Mouse (Mus musculus) kidney, embryonic 15.5 days (tissue): ENCODE results near the gene Tmem94. TPM values are rescaled to one million over a fixed set of nuclear protein-coding genes. Genes with fewer than 3 reads are reported as not detected.

Experiments
- ATAC-seq: fragments of 200-750 bp; cut with Nextera tagmentation; replicated peaks from 2 replicates; pipeline ENCODE4 v1.8.0; 2017; ENCODE audit warnings: moderate TSS enrichment; ENCODE audit not compliant: low FRiP score
- H3K27ac ChIP-seq: fragments of 300-500 bp; sonication (generic); 2 replicates; pipeline ENCODE4 v1.5.1; 2015; ENCODE audit warnings: mild to moderate bottlenecking, inconsistent platforms
- H3K27me3 ChIP-seq: fragments of 300-500 bp; sonication (generic); 2 replicates; pipeline ENCODE4 v1.6.1; 2015; ENCODE audit warnings: inconsistent platforms
- H3K36me3 ChIP-seq: fragments of 300-500 bp; sonication (generic); 2 replicates; pipeline ENCODE4 v1.6.1; 2015; ENCODE audit warnings: inconsistent platforms
- H3K4me1 ChIP-seq: fragments of 300-500 bp; sonication (generic); 2 replicates; pipeline ENCODE4 v1.6.1; 2015; ENCODE audit warnings: inconsistent platforms
- H3K4me2 ChIP-seq: fragments of 300-500 bp; sonication (generic); 2 replicates; pipeline ENCODE4 v1.6.1; 2015; ENCODE audit warnings: moderate library complexity, mild to moderate bottlenecking, inconsistent platforms
- H3K4me3 ChIP-seq: fragments of 300-500 bp; sonication (generic); replicated peaks from 2 replicates; pipeline ENCODE4 v1.5.1; 2015; ENCODE audit warnings: mild to moderate bottlenecking, inconsistent platforms
- H3K9ac ChIP-seq: fragments of 300-500 bp; sonication (generic); 2 replicates; pipeline ENCODE4 v1.6.1; 2015; ENCODE audit warnings: mild to moderate bottlenecking, inconsistent platforms
- H3K9me3 ChIP-seq: fragments of 300-500 bp; sonication (generic); replicated peaks from 2 replicates; pipeline ENCODE4 v1.6.1; 2016; ENCODE audit warnings: inconsistent platforms
- WGBS: fragments of 180-500 bp; shearing (Covaris S2); methylation state at CpG from one replicate; pipeline ENCODE4 v1.1.7; 2015; ENCODE audit warnings: mixed read lengths; 5-methylcytosine and 5-hydroxymethylcytosine counted together
- microRNA-seq: library from miRNA; unstranded; fragments of <30 nt; microRNA quantifications from one replicate; pipeline ENCODE4, GENCODE M21; 2016
- polyA plus RNA-seq: library from polyadenylated mRNA; unstranded; fragments of >200 nt; fragmentation: Nextera tagmentation; extraction: Ambion mirVana; gene quantifications from 2 replicates; pipeline ENCODE4 v1.2.1, GENCODE M21; 2015

The Tmem94 gene
- polyA plus RNA-seq, 1 experiment from 2014 or later, result 27.0 TPM

- Histone ChIP-seq H3K4me2 (no peak overlapping the region), H3K9ac (0 out of 2 replicates have a peak overlapping the region, but pooled peaks have one; percentile 22), H3K36me3 (peaks cover under 1% of the 10 kb centered on the region; the same call in 1 of the 2 replicates), H3K9me3 (no peaks in the 10 kb centered on the region), H3K27me3 (no peaks in the 10 kb centered on the region), H3K27ac (peak overlapping the region; percentile 49), H3K4me3 (no peak overlapping the region), H3K4me1 (peaks cover 83% of the 10 kb centered on the region)
- 76% methylated on average over 3 of the region's 3 CpGs for WGBS
- no peak for ATAC-seq
These were observed 74.5 kb downstream of the Tmem94 start for GRCm38 (mm10) chr11:115839732-115840131.

GRCm38 (mm10) chr11:115841044-115841443 lies 75.8 kb downstream of the Tmem94 start:
- 84% methylated on average over 6 of the region's 6 CpGs for WGBS
- Histone ChIP-seq H3K9ac (no peak overlapping the region), H3K36me3 (peaks cover 13% of the 10 kb centered on the region), H3K4me3 (no peak overlapping the region), H3K4me1 (peaks cover 77% of the 10 kb centered on the region), H3K27me3 (no peaks in the 10 kb centered on the region), H3K4me2 (no peak overlapping the region), H3K9me3 (0 out of 2 replicates have a peak, but pooled peaks cover 5% of the 10 kb centered on the region), H3K27ac (peak overlapping the region; percentile 93)
- no peak for ATAC-seq

DNA sequence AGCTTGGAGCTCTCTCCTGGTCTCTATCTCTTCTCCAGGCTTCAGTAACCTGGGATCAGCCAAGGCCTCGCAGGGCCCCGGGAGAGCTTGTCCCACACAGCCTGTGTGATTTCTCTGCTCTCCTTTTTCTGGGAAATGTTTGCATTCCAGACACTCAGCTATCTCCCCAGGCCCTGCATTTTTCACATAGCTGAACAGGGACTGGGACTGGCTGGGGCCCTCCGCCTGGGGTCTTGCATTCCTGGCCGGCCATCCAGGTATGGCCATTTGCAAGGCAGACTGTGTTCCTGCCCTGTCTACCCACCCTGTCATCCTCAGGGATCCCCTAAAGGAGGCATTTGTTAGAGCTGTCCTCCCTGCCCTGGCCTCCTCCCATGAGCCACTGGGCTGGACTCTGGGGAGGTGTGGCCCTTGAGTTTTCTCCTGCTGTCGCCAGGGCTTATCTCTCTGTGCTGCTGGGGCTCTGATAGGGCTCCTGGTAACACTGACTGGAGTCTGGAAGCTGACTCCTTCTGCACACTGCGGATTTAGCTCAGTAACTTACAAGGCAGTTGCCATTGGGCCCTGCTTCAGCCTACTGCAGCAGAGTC lies 76.8 kb downstream of the Tmem94 start:
- H3K36me3 ChIP-seq, result peaks cover 23% of the 10 kb centered on the region
- 26% methylated on average over 6 of the region's 6 CpGs for WGBS

GRCm38 (mm10) chr11:115843141-115843890 lies 78.1 kb downstream of the Tmem94 start:
- peaks cover 64% of the 10 kb centered on the region for H3K4me1 ChIP-seq
- H3K4me3 ChIP-seq, result no peak overlapping the region
- peak overlapping the region; percentile 35; the same call in 1 of the 2 replicates for H3K4me2 ChIP-seq
- H3K36me3 ChIP-seq, result peaks cover 34% of the 10 kb centered on the region
- 0 out of 2 replicates have a peak, but pooled peaks cover 5% of the 10 kb centered on the region for H3K9me3 ChIP-seq
- 83% methylated on average over 12 of the region's 14 CpGs for WGBS
- H3K9ac ChIP-seq, result no peak overlapping the region
- H3K27me3 ChIP-seq, result no peaks in the 10 kb centered on the region
- no peak for ATAC-seq
- peak overlapping the region; percentile 93 for H3K27ac ChIP-seq

More for the DNA sequence above, 76.8 kb downstream of the Tmem94 start:
- no peaks in the 10 kb centered on the region for H3K27me3 ChIP-seq
- peaks cover 67% of the 10 kb centered on the region for H3K4me1 ChIP-seq
- H3K4me3 ChIP-seq, result no peak overlapping the region
- peak overlapping the region; percentile 23; the same call in 1 of the 2 replicates for H3K9ac ChIP-seq
- H3K9me3 ChIP-seq, result 0 out of 2 replicates have a peak, but pooled peaks cover 5% of the 10 kb centered on the region
- H3K27ac ChIP-seq, result peak overlapping the region; percentile 93
- no peak overlapping the region for H3K4me2 ChIP-seq
- peak; percentile 10; the same call in 1 of the 2 replicates for ATAC-seq

DNA sequence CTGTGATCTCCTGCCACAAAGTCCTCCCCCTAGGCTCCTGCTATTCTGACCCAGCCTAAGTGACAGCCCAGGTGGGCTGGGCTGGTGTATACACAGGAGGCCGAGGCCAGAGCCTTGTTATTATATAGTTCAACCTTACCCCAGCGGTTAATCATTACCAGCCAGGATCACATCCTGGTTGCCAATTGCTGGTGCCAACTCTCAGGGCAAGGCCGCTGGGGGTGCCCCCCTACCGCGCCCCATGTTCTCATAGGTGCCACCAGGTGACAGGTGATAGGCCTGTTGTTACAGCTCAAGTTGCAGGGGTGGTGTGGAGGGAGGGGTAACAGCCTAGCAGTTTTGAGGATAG lies 78.6 kb downstream of the Tmem94 start:
- WGBS, result 70% methylated on average over 5 of the region's 5 CpGs
- Histone ChIP-seq H3K9me3 (0 out of 2 replicates have a peak, but pooled peaks cover 5% of the 10 kb centered on the region), H3K4me3 (no peak overlapping the region), H3K4me2 (peak overlapping the region; percentile 35), H3K4me1 (peaks cover 59% of the 10 kb centered on the region), H3K27me3 (no peaks in the 10 kb centered on the region), H3K9ac (no peak overlapping the region), H3K27ac (peak overlapping the region; percentile 93), H3K36me3 (peaks cover 40% of the 10 kb centered on the region)
- ATAC-seq, result peak; percentile 86

- WGBS, result 44% methylated on average over 8 of the region's 8 CpGs
- Histone ChIP-seq H3K36me3 (peaks cover 44% of the 10 kb centered on the region), H3K4me1 (peaks cover 55% of the 10 kb centered on the region), H3K27ac (peak overlapping the region; percentile 93), H3K9ac (no peak overlapping the region), H3K27me3 (no peaks in the 10 kb centered on the region), H3K4me2 (peak overlapping the region; percentile 35), H3K4me3 (no peak overlapping the region), H3K9me3 (0 out of 2 replicates have a peak, but pooled peaks cover 5% of the 10 kb centered on the region)
- peak; percentile 81 for ATAC-seq
These were observed 79.0 kb downstream of the Tmem94 start for GRCm38 (mm10) chr11:115844240-115844639.

- WGBS, result 92% methylated on average over 2 of the region's 2 CpGs
- ATAC-seq, result no peak
- H3K4me2 ChIP-seq, result no peak overlapping the region
- H3K9me3 ChIP-seq, result 0 out of 2 replicates have a peak, but pooled peaks cover 5% of the 10 kb centered on the region
- H3K4me1 ChIP-seq, result peaks cover 43% of the 10 kb centered on the region
- no peak overlapping the region for H3K9ac ChIP-seq
- H3K4me3 ChIP-seq, result no peak overlapping the region
- no peak overlapping the region for H3K27ac ChIP-seq
- no peaks in the 10 kb centered on the region for H3K27me3 ChIP-seq
- peaks cover 59% of the 10 kb centered on the region for H3K36me3 ChIP-seq
These were observed 80.6 kb downstream of the Tmem94 start for GRCm38 (mm10) chr11:115845819-115846218.

Small RNAs within 50 kb of the gene (microRNA-seq; reads per million reads assigned to microRNA genes)
- not detected for gene Mir5621

Other genes with a start within 250 kb of the Tmem94 start
- 1,007 and 1,133 TPM in 2 replicates for gene Sumo2, start 229.2 kb upstream of the Tmem94 start, polyA plus RNA-seq
- gene Nup85, start 201.0 kb upstream of the Tmem94 start, polyA plus RNA-seq, result 174 and 190 TPM in 2 replicates
- gene Mrps7, start 161.5 kb upstream of the Tmem94 start, polyA plus RNA-seq, result 102 and 103 TPM in 2 replicates
- 18.5 and 20.7 TPM in 2 replicates for gene Gga3, start 161.4 kb upstream of the Tmem94 start, polyA plus RNA-seq
- gene Mif4gd, start 152.5 kb upstream of the Tmem94 start, polyA plus RNA-seq, result 35.8 and 37.6 TPM in 2 replicates
- gene Slc25a19, start 137.1 kb upstream of the Tmem94 start, polyA plus RNA-seq, result 45.8 and 48.3 TPM in 2 replicates
- 92.0 and 98.4 TPM in 2 replicates for gene Grb2, start 56.8 kb upstream of the Tmem94 start, polyA plus RNA-seq
- gene Caskin2, start 48.2 kb downstream of the Tmem94 start, polyA plus RNA-seq, result 17.3 and 20.9 TPM in 2 replicates
- 37.3 and 39.8 TPM in 2 replicates for gene Tsen54, start 49.3 kb downstream of the Tmem94 start, polyA plus RNA-seq
- 39.1 and 41.0 TPM in 2 replicates for gene Llgl2, start 58.6 kb downstream of the Tmem94 start, polyA plus RNA-seq
- 8.0 and 11.1 TPM in 2 replicates for gene Myo15b, start 93.0 kb downstream of the Tmem94 start, polyA plus RNA-seq
- 3.9 and 4.1 TPM in 2 replicates for gene Smim5, start 134.5 kb downstream of the Tmem94 start, polyA plus RNA-seq
- 9.1 and 9.9 TPM in 2 replicates for gene Smim6, start 146.6 kb downstream of the Tmem94 start, polyA plus RNA-seq
- gene Sap30bp, start 167.8 kb downstream of the Tmem94 start, polyA plus RNA-seq, result 41.6 and 44.5 TPM in 2 replicates
- gene Recql5, start 168.0 kb downstream of the Tmem94 start, polyA plus RNA-seq, result 21.3 and 24.3 TPM in 2 replicates
- gene Itgb4, start 209.3 kb downstream of the Tmem94 start, polyA plus RNA-seq, result 2.1 and 2.7 TPM in 2 replicates
- 194 and 208 TPM in 2 replicates for gene Galk1, start 247.3 kb downstream of the Tmem94 start, polyA plus RNA-seq